Mouse (Mus musculus): Measurements from ENCODE around the gene Vps18. TPM values are rescaled to one million over a fixed set of nuclear protein-coding genes. Genes with fewer than 3 reads are reported as not detected.

The Vps18 gene
- polyA plus RNA-seq, 1 experiment from 2014 or later: 23.1 TPM

- Histone ChIP-seq H3K9me3 (replicated peaks) (peaks cover 4% of the 10 kb centered on the region; the same call in 1 of the 2 replicates), H3K27ac (replicated peaks) (peak overlapping the region; percentile 2; the same call in 1 of the 2 replicates), H3K4me3 (no peak overlapping the region), H3K4me1 (peaks cover 40% of the 10 kb centered on the region), H3K27me3 (ENCODE audit: low read depth, poor library complexity, severe bottlenecking) (peaks cover 68% of the 10 kb centered on the region), H3K36me3 (no peaks in the 10 kb centered on the region)
- WGBS: 39% methylated on average over 10 of the region's 10 CpGs
- no peak for DNase-seq (ENCODE audit: low spot score)
These were observed 25.4 kb downstream of the Vps18 start for GRCm38 (mm10) chr2:119313780-119314479.

DNA sequence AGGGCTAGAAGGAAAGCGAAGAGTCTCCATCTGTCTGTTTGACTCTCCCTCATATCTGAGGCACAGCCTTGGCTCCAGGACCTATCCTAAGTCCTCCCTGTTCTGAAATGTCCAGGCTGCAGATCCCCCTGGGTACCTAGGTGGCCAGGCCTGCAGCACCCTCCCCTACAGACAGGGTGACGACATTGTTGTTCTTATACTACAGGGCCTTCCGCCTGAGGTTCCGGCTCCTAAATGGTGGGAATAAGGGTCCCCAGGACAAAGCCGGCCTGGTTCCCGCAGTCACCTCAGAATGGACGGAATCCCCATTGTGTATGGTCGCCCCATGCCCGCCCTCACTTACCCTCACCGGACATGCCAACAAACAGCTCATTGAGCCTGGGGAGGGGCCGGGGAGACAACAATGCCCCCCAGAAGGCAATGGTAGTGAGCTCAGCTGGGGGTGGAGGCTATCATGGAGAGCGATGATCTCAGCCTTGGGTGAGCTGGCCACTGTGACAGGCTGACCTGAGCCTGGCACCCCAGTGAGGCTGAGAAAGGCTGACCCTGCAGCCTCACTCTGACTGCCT lies 26.3 kb downstream of the Vps18 start:
- Histone ChIP-seq H3K27me3 (ENCODE audit: low read depth, poor library complexity, severe bottlenecking) (peaks cover 77% of the 10 kb centered on the region), H3K36me3 (no peaks in the 10 kb centered on the region), H3K9me3 (replicated peaks) (peaks cover 4% of the 10 kb centered on the region; the same call in 1 of the 2 replicates), H3K27ac (replicated peaks) (0 out of 2 replicates have a peak overlapping the region, but pooled peaks have one; percentile 2), H3K4me1 (peaks cover 40% of the 10 kb centered on the region), H3K4me3 (no peak overlapping the region)
- WGBS: 66% methylated on average over 12 of the region's 12 CpGs
- no peak for DNase-seq (ENCODE audit: low spot score)

DNA sequence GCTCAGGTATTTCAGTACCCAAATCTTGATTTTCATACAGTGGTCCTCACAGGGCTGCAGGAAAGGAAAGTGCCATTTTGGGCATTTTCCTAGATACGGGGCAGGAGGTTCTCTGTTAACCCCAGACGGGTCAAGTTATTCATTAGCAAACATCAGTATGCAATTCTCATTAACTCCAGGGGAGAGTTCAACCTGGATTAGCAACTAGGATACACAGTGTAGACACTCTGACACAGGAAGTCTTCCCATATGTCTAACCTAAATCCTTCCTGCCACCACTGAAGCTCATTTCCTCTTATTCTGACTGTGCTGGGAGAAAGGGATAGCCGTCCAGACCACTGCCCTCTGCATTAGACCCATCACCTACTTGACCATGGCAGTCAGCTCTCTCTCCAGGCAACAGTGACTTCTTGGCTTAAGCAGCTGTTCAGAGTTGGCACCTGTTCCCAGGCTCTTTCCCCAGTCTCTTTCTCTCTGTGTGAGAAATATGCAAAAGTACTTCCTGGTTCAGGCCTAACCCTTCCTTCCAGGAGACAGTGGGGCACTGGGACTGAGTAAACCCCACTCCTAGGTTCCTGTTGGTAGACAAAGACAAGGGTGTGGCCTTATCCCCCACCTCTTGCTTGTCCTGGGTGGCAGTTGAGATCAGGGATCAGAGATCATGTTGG lies 29.6 kb downstream of the Vps18 start:
- DNase-seq (ENCODE audit: low spot score): no peak
- H3K4me3 ChIP-seq: no peak overlapping the region
- peaks cover 95% of the 10 kb centered on the region for H3K27me3 ChIP-seq (ENCODE audit: low read depth, poor library complexity, severe bottlenecking)
- no peaks in the 10 kb centered on the region for H3K36me3 ChIP-seq
- H3K27ac ChIP-seq (replicated peaks): no peak overlapping the region
- H3K4me1 ChIP-seq: peaks cover 41% of the 10 kb centered on the region
- peaks cover 4% of the 10 kb centered on the region; the same call in 1 of the 2 replicates for H3K9me3 ChIP-seq (replicated peaks)
- 81% methylated on average over 3 of the region's 3 CpGs for WGBS

DNA sequence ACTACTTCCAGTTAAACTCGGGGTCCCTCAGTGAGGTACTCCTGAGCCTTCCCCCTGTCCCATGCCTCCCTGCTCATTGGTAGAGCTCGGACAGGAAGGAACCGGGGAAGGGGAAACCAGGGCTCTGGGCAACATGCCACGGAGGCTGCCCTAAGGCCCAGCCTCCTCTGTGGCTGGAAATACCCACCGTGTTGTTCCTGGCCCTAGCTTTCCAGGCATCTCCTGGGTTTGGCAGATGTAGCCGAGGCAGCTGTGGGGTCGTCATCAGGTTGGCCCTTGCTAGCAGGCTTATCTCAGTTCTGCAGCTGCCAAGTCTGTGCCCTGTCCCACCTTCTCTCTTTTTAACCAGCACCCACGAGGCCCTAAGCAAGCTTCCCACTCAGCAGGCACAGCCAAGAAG lies 32.0 kb downstream of the Vps18 start:
- Histone ChIP-seq H3K4me3 (no peak overlapping the region), H3K4me1 (peaks cover 50% of the 10 kb centered on the region), H3K9me3 (replicated peaks) (peaks cover 4% of the 10 kb centered on the region; the same call in 1 of the 2 replicates), H3K27me3 (ENCODE audit: low read depth, poor library complexity, severe bottlenecking) (peaks cover 95% of the 10 kb centered on the region), H3K27ac (replicated peaks) (no peak overlapping the region), H3K36me3 (no peaks in the 10 kb centered on the region)
- 77% methylated on average over 8 of the region's 8 CpGs for WGBS
- DNase-seq (ENCODE audit: low spot score): no peak

DNA sequence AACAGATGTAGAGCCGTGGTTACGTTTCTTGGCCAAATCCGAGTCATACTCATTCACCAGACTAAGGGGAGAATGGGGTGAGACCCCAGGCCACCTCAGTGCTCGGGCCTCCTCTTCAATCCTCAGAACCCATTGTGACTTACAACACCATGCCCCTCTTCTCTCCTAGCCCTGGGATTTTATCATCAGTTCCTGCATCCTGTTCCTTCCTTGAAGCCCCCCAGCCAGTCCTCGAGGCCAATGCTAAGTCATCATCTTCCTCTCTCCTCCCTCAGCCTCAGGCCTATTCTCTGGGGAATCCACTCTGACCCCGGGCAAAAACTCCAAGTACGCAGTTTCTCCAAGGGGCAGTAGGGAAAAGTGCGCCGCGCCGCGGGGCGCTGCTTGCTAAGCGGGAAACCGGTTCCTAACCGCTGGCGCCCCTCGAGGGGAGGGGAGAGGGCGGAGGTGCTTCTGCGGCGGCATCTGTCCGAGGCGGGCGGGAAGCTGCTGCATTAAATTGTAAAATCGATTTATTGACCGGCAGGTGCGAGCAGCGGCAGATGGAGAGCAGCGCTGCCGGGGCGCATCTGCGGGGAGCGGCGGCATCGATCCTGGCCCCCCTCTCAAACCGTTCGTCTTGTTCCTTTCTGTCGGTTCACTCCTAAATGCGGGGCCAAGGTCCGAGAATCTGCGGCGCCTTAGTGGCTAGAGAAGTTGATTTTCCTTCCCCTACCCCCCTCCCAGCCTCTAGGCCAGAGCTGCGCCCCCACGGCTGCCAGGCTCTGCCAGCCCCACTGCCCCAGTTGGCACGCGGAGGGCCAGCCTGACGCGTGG lies 33.4 kb downstream of the Vps18 start:
- H3K36me3 ChIP-seq: no peaks in the 10 kb centered on the region
- H3K27ac ChIP-seq (replicated peaks): peak overlapping the region; percentile 75
- peaks cover 100% of the 10 kb centered on the region for H3K27me3 ChIP-seq (ENCODE audit: low read depth, poor library complexity, severe bottlenecking)
- peak overlapping the region; percentile 51 for H3K4me3 ChIP-seq
- no peaks in the 10 kb centered on the region for H3K9me3 ChIP-seq (replicated peaks)
- peaks cover 64% of the 10 kb centered on the region for H3K4me1 ChIP-seq
- DNase-seq (ENCODE audit: low spot score): no peak
- WGBS: 1% methylated on average over 48 of the region's 48 CpGs

GRCm38 (mm10) chr2:119322587-119323300 lies 34.2 kb downstream of the Vps18 start:
- H3K27ac ChIP-seq (replicated peaks): peak overlapping the region; percentile 75
- H3K4me3 ChIP-seq: peak overlapping the region; percentile 51
- peaks cover 70% of the 10 kb centered on the region for H3K4me1 ChIP-seq
- under 1% methylated on average over 39 of the region's 39 CpGs for WGBS
- peaks cover 100% of the 10 kb centered on the region for H3K27me3 ChIP-seq (ENCODE audit: low read depth, poor library complexity, severe bottlenecking)
- DNase-seq (ENCODE audit: low spot score): peak; percentile 83
- no peaks in the 10 kb centered on the region for H3K36me3 ChIP-seq
- no peaks in the 10 kb centered on the region for H3K9me3 ChIP-seq (replicated peaks)

GRCm38 (mm10) chr2:119323866-119324575 lies 35.5 kb downstream of the Vps18 start:
- 3% methylated on average over 32 of the region's 32 CpGs for WGBS
- peak overlapping the region; percentile 52 for H3K27ac ChIP-seq (replicated peaks)
- H3K4me3 ChIP-seq: peak overlapping the region; percentile 56
- no peaks in the 10 kb centered on the region for H3K36me3 ChIP-seq
- H3K27me3 ChIP-seq (ENCODE audit: low read depth, poor library complexity, severe bottlenecking): peaks cover 100% of the 10 kb centered on the region
- DNase-seq (ENCODE audit: low spot score): no peak
- H3K4me1 ChIP-seq: peaks cover 74% of the 10 kb centered on the region
- H3K9me3 ChIP-seq (replicated peaks): no peaks in the 10 kb centered on the region

DNA sequence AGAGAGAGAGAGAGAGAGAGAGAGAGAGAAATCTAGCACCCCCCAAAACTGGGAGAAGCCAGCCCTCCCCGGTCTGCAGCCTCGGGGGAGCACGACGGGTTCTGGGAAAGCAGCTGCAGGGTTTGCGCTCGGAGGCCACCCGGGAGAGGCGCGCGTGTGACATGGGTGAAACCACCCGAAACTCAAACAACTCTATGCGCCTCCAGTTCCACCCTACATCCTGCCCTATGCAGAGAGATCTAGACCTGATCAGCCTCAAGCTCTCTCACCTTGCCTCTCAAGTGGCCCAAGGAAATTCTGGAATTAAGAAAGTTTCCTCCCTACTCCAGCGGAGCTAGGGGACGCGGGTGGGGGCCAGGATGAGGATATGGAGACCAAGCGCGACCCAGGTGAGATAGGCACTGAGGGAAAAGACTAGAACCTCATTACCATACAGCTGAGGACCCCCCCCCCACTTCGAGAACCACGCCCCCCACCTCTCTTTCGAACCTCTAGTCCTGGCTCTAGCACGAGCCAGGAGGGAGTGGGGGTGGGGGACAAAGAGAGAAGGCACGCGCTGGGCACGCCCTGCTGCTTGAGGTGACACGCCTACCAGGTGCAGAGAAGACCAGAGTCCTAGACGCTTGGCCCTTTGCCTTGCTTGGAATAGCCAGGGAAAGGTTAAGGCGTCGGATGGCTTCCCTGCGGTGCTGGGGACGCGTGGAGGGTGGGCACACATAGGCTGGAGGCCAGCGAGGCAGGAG lies 36.2 kb downstream of the Vps18 start:
- under 1% methylated on average over 32 of the region's 32 CpGs for WGBS
- H3K4me3 ChIP-seq: peak overlapping the region; percentile 56
- peaks cover 80% of the 10 kb centered on the region for H3K4me1 ChIP-seq
- H3K36me3 ChIP-seq: no peaks in the 10 kb centered on the region
- H3K27me3 ChIP-seq (ENCODE audit: low read depth, poor library complexity, severe bottlenecking): peaks cover 100% of the 10 kb centered on the region
- H3K9me3 ChIP-seq (replicated peaks): no peaks in the 10 kb centered on the region
- H3K27ac ChIP-seq (replicated peaks): peak overlapping the region; percentile 52
- DNase-seq (ENCODE audit: low spot score): no peak

GRCm38 (mm10) chr2:119325568-119326143 lies 37.1 kb downstream of the Vps18 start, which contains the start of gene Dll4:
Gene Dll4, plus strand, starts transcription at chr2:119325784.
- no peaks in the 10 kb centered on the region for H3K36me3 ChIP-seq
- 1% methylated on average over 33 of the region's 33 CpGs for WGBS
- H3K9me3 ChIP-seq (replicated peaks): no peaks in the 10 kb centered on the region
- H3K4me3 ChIP-seq: peak within 1 kb of the TSS; percentile 56
- DNase-seq (ENCODE audit: low spot score): peak; percentile 62
- H3K4me1 ChIP-seq: peaks cover 82% of the 10 kb centered on the region
- H3K27ac ChIP-seq (replicated peaks): peak within 1 kb of the TSS; percentile 46; the same call in 1 of the 2 replicates
- peaks cover 100% of the 10 kb centered on the region for H3K27me3 ChIP-seq (ENCODE audit: low read depth, poor library complexity, severe bottlenecking)

GRCm38 (mm10) chr2:119326161-119327101 lies 37.9 kb downstream of the Vps18 start:
- WGBS: under 1% methylated on average over 59 of the region's 61 CpGs
- Histone ChIP-seq H3K27ac (replicated peaks) (peak overlapping the region; percentile 46; the same call in 1 of the 2 replicates), H3K4me3 (peak overlapping the region; percentile 56), H3K4me1 (peaks cover 76% of the 10 kb centered on the region), H3K27me3 (ENCODE audit: low read depth, poor library complexity, severe bottlenecking) (peaks cover 100% of the 10 kb centered on the region), H3K36me3 (no peaks in the 10 kb centered on the region), H3K9me3 (replicated peaks) (no peaks in the 10 kb centered on the region)
- DNase-seq (ENCODE audit: low spot score): peak; percentile 53
